Mouse (Mus musculus) C2C12 (cell line): ENCODE results near the gene Pkig. TPM values are rescaled to one million over a fixed set of nuclear protein-coding genes. Genes with fewer than 3 reads are reported as not detected.

ENCODE experiments used
- H3K27me3 ChIP-seq: one replicate; pipeline ENCODE4 v1.6.1; 2011; ENCODE audit not compliant: control insufficient read depth, insufficient read depth, insufficient read length
- H3K36me3 ChIP-seq: one replicate; pipeline ENCODE4 v1.6.1; 2011; ENCODE audit not compliant: control insufficient read depth, insufficient read depth
- H3K4me3 ChIP-seq: one replicate; pipeline ENCODE4 v1.5.1; 2011; ENCODE audit warnings: mild to moderate bottlenecking, control low read depth; ENCODE audit not compliant: poor library complexity, insufficient read depth, severe bottlenecking
- H3K79me2 ChIP-seq: one replicate; pipeline ENCODE4 v1.6.1; 2011; ENCODE audit not compliant: control insufficient read depth, insufficient read depth
- H3K79me3 ChIP-seq: one replicate; pipeline ENCODE4 v1.6.1; 2011; ENCODE audit warnings: low read depth, control low read depth
- H3ac ChIP-seq: one replicate; pipeline ENCODE3; 2011; ENCODE audit warnings: low read depth; ENCODE audit not compliant: control insufficient read depth, insufficient read length
- CEBPB ChIP-seq: IDR thresholded peaks from one replicate; pipeline ENCODE4 v1.6.1; 2011; ENCODE audit warnings: low read depth, mild to moderate bottlenecking, control low read depth, moderate library complexity
- CTCF ChIP-seq: IDR thresholded peaks from one replicate; pipeline ENCODE4 v1.5.1; 2011; ENCODE audit not compliant: control insufficient read depth, insufficient read depth, insufficient read length
- FOSL1 ChIP-seq: IDR thresholded peaks from one replicate; pipeline ENCODE4 v1.8.0; 2011; ENCODE audit warnings: mild to moderate bottlenecking, low read length; ENCODE audit not compliant: poor library complexity, insufficient read depth, severe bottlenecking
- MAX ChIP-seq: IDR thresholded peaks from one replicate; pipeline ENCODE4 v1.6.1; 2011; ENCODE audit warnings: mild to moderate bottlenecking, control low read depth
- MYOD1 ChIP-seq: IDR thresholded peaks from one replicate; pipeline ENCODE4 v1.6.1; 2011; ENCODE audit warnings: low read depth; ENCODE audit not compliant: control insufficient read depth, insufficient read length
- MYOG ChIP-seq: IDR thresholded peaks from one replicate; pipeline ENCODE4 v1.6.1; 2011; ENCODE audit not compliant: control insufficient read depth, insufficient read length; ENCODE audit errors: extremely low read depth
- USF1 ChIP-seq: IDR thresholded peaks from one replicate; pipeline ENCODE4 v1.6.1; 2011; ENCODE audit warnings: low read depth, mild to moderate bottlenecking, control low read depth, moderate library complexity
- polyA plus RNA-seq: library from polyadenylated mRNA; unstranded; fragments of >200 nt; fragmentation: generic; extraction: Trizol; gene quantifications from one replicate; pipeline ENCODE4 v1.2.1, GENCODE M21; 2012; ENCODE audit warnings: missing spikeins

Gene Pkig
- polyA plus RNA-seq, 1 experiment = 254 TPM

- TF ChIP-seq MAX (no peak), MYOG (no peak), MYOD1 (no peak), FOSL1 (no peak), USF1 (no peak)
- H3K79me2 ChIP-seq = peaks cover 90% of the 10 kb centered on the region
- H3K79me3 ChIP-seq = peaks cover 44% of the 10 kb centered on the region
- H3K36me3 ChIP-seq = no peaks in the 10 kb centered on the region
- H3K27me3 ChIP-seq = no peaks in the 10 kb centered on the region
- H3ac ChIP-seq = no peak overlapping the region
- H3K4me3 ChIP-seq = no peak overlapping the region
Measured at GRCm38 (mm10) chr2:163667045-163667444, 8.9 kb downstream of the Pkig start.

GRCm38 (mm10) chr2:163670872-163671594, 12.8 kb downstream of the Pkig start:
- no peak overlapping the region for H3K4me3 ChIP-seq
- H3ac ChIP-seq = no peak overlapping the region
- H3K27me3 ChIP-seq = no peaks in the 10 kb centered on the region
- peaks cover 36% of the 10 kb centered on the region for H3K79me3 ChIP-seq
- TF ChIP-seq MYOD1 (no peak), FOSL1 (no peak), CEBPB (no peak), MYOG (no peak), USF1 (no peak), MAX (no peak), CTCF (no peak)
- H3K79me2 ChIP-seq = peaks cover 87% of the 10 kb centered on the region
- H3K36me3 ChIP-seq = no peaks in the 10 kb centered on the region

- peaks cover 88% of the 10 kb centered on the region for H3K79me2 ChIP-seq
- no peaks in the 10 kb centered on the region for H3K36me3 ChIP-seq
- peaks cover 38% of the 10 kb centered on the region for H3K79me3 ChIP-seq
- H3K27me3 ChIP-seq = no peaks in the 10 kb centered on the region
- no peak overlapping the region for H3K4me3 ChIP-seq
- TF ChIP-seq MAX = no peak
- TF ChIP-seq MYOG = no peak
- H3ac ChIP-seq = no peak overlapping the region
Measured at GRCm38 (mm10) chr2:163674397-163674796, 16.2 kb downstream of the Pkig start.

- peaks cover 35% of the 10 kb centered on the region for H3K79me3 ChIP-seq
- peak overlapping the region; percentile 37 for H3ac ChIP-seq
- H3K27me3 ChIP-seq = no peaks in the 10 kb centered on the region
- no peaks in the 10 kb centered on the region for H3K36me3 ChIP-seq
- H3K79me2 ChIP-seq = peaks cover 88% of the 10 kb centered on the region
- TF ChIP-seq MYOD1 (peak; percentile 73), CTCF (no peak), FOSL1 (peak; percentile 86)
- no peak overlapping the region for H3K4me3 ChIP-seq
Measured at GRCm38 (mm10) chr2:163675144-163675619, 17.0 kb downstream of the Pkig start.

- no peak for TF ChIP-seq MYOD1
- no peak for TF ChIP-seq USF1
- no peak for TF ChIP-seq MYOG
- Histone ChIP-seq H3K4me3 (no peak overlapping the region), H3K79me3 (peaks cover 34% of the 10 kb centered on the region), H3ac (no peak overlapping the region), H3K36me3 (no peaks in the 10 kb centered on the region), H3K79me2 (peaks cover 88% of the 10 kb centered on the region), H3K27me3 (no peaks in the 10 kb centered on the region)
Measured at GRCm38 (mm10) chr2:163675662-163676061, 17.5 kb downstream of the Pkig start.

GRCm38 (mm10) chr2:163676321-163676720, 18.1 kb downstream of the Pkig start:
- Histone ChIP-seq H3K79me3 (peaks cover 31% of the 10 kb centered on the region), H3K79me2 (peaks cover 88% of the 10 kb centered on the region), H3ac (no peak overlapping the region), H3K4me3 (no peak overlapping the region), H3K36me3 (no peaks in the 10 kb centered on the region), H3K27me3 (no peaks in the 10 kb centered on the region)
- TF ChIP-seq USF1 = no peak
- no peak for TF ChIP-seq MYOG
- TF ChIP-seq CEBPB = no peak
- no peak for TF ChIP-seq MAX
- TF ChIP-seq FOSL1 = no peak
- TF ChIP-seq CTCF = no peak
- no peak for TF ChIP-seq MYOD1
